Mouse (Mus musculus): ENCODE data around the gene Efna1. TPM values are rescaled to one million over a fixed set of nuclear protein-coding genes. Genes with fewer than 3 reads are reported as not detected.

Efna1 gene
- polyA plus RNA-seq, 1 experiment from 2014 or later: 33.3 TPM

GRCm38 (mm10) chr3:89277281-89278021 lies 3.5 kb downstream of the Efna1 start:
- ATAC-seq (ENCODE audit: extremely low read depth, insufficient number of reproducible peaks, low FRiP score, low TSS enrichment): no peak
- H3K27ac ChIP-seq (replicated peaks): peak overlapping the region; percentile 89
- H3K9me3 ChIP-seq: no peaks in the 10 kb centered on the region
- H3K4me1 ChIP-seq: peaks cover 49% of the 10 kb centered on the region
- peak overlapping the region; percentile 94 for H3K4me2 ChIP-seq
- H3K9ac ChIP-seq: peak overlapping the region; percentile 86
- peaks cover 35% of the 10 kb centered on the region for H3K36me3 ChIP-seq
- 23% methylated on average over 14 of the region's 14 CpGs for WGBS
- peak overlapping the region; percentile 66 for H3K4me3 ChIP-seq
- H3K27me3 ChIP-seq (replicated peaks): peaks cover 6% of the 10 kb centered on the region; the same call in 1 of the 2 replicates

- no peaks in the 10 kb centered on the region for H3K9me3 ChIP-seq
- no peak overlapping the region for H3K9ac ChIP-seq
- peaks cover 43% of the 10 kb centered on the region for H3K36me3 ChIP-seq
- H3K4me3 ChIP-seq: no peak overlapping the region
- H3K4me1 ChIP-seq: peaks cover 52% of the 10 kb centered on the region
- no peaks in the 10 kb centered on the region for H3K27me3 ChIP-seq (replicated peaks)
- no peak for ATAC-seq (ENCODE audit: extremely low read depth, insufficient number of reproducible peaks, low FRiP score, low TSS enrichment)
- 0 out of 2 replicates have a peak overlapping the region, but pooled peaks have one; percentile 94 for H3K4me2 ChIP-seq
- no peak overlapping the region for H3K27ac ChIP-seq (replicated peaks)
- WGBS: 86% methylated on average over 13 of the region's 13 CpGs
Observed at GRCm38 (mm10) chr3:89276061-89276460, 4.9 kb downstream of the Efna1 start.

- WGBS: 45% methylated on average over 6 of the region's 6 CpGs
- Histone ChIP-seq H3K4me1 (peaks cover 56% of the 10 kb centered on the region), H3K9ac (0 out of 2 replicates have a peak overlapping the region, but pooled peaks have one; percentile 30), H3K36me3 (peaks cover 52% of the 10 kb centered on the region), H3K4me2 (no peak overlapping the region), H3K9me3 (no peaks in the 10 kb centered on the region), H3K27me3 (replicated peaks) (no peaks in the 10 kb centered on the region), H3K27ac (replicated peaks) (no peak overlapping the region; the same call in 1 of the 2 replicates), H3K4me3 (no peak overlapping the region)
- no peak for ATAC-seq (ENCODE audit: extremely low read depth, insufficient number of reproducible peaks, low FRiP score, low TSS enrichment)
Observed at GRCm38 (mm10) chr3:89271760-89272159, 9.2 kb downstream of the Efna1 start.

- H3K9ac ChIP-seq: peak overlapping the region; percentile 87
- peak overlapping the region; percentile 87 for H3K27ac ChIP-seq (replicated peaks)
- H3K4me3 ChIP-seq: peak overlapping the region; percentile 71
- no peaks in the 10 kb centered on the region for H3K27me3 ChIP-seq (replicated peaks)
- H3K4me1 ChIP-seq: peaks cover 52% of the 10 kb centered on the region
- no peaks in the 10 kb centered on the region for H3K9me3 ChIP-seq
- WGBS: 63% methylated on average over 6 of the region's 6 CpGs
- no peak for ATAC-seq (ENCODE audit: extremely low read depth, insufficient number of reproducible peaks, low FRiP score, low TSS enrichment)
- H3K36me3 ChIP-seq: peaks cover 48% of the 10 kb centered on the region
- peak overlapping the region; percentile 78 for H3K4me2 ChIP-seq
Observed at GRCm38 (mm10) chr3:89270891-89271290, 10.1 kb downstream of the Efna1 start.

- peak within 1 kb of the TSS; percentile 78 for H3K4me2 ChIP-seq
- peaks cover 41% of the 10 kb centered on the region for H3K36me3 ChIP-seq
- H3K9ac ChIP-seq: peak within 1 kb of the TSS; percentile 87
- no peaks in the 10 kb centered on the region for H3K9me3 ChIP-seq
- peak; percentile 45; the same call in 1 of the 2 replicates for ATAC-seq (ENCODE audit: extremely low read depth, insufficient number of reproducible peaks, low FRiP score, low TSS enrichment)
- H3K27ac ChIP-seq (replicated peaks): peak within 1 kb of the TSS; percentile 87
- H3K27me3 ChIP-seq (replicated peaks): no peaks in the 10 kb centered on the region
- peak within 1 kb of the TSS; percentile 71 for H3K4me3 ChIP-seq
- H3K4me1 ChIP-seq: peaks cover 52% of the 10 kb centered on the region
- WGBS: 3% methylated on average over 39 of the region's 39 CpGs
Observed at GRCm38 (mm10) chr3:89270051-89270755, 10.7 kb downstream of the Efna1 start, which contains the start of gene Slc50a1. Gene Slc50a1, minus strand, starts transcription at chr3:89270570.

- H3K27me3 ChIP-seq (replicated peaks): no peaks in the 10 kb centered on the region
- no peak for ATAC-seq (ENCODE audit: extremely low read depth, insufficient number of reproducible peaks, low FRiP score, low TSS enrichment)
- no peak overlapping the region for H3K27ac ChIP-seq (replicated peaks)
- H3K36me3 ChIP-seq: peaks cover 30% of the 10 kb centered on the region
- H3K4me1 ChIP-seq: peaks cover 52% of the 10 kb centered on the region
- H3K4me3 ChIP-seq: no peak overlapping the region
- no peaks in the 10 kb centered on the region for H3K9me3 ChIP-seq
- peak overlapping the region; percentile 78 for H3K4me2 ChIP-seq
- H3K9ac ChIP-seq: peak overlapping the region; percentile 87
- WGBS: 60% methylated on average over 8 of the region's 8 CpGs
Observed at GRCm38 (mm10) chr3:89268916-89269315, 12.0 kb downstream of the Efna1 start.

GRCm38 (mm10) chr3:89266439-89266893 lies 14.5 kb downstream of the Efna1 start:
- Histone ChIP-seq H3K4me3 (peak overlapping the region; percentile 75), H3K36me3 (peaks cover 9% of the 10 kb centered on the region), H3K4me1 (peaks cover 51% of the 10 kb centered on the region), H3K9ac (peak overlapping the region; percentile 93), H3K4me2 (peak overlapping the region; percentile 88), H3K9me3 (no peaks in the 10 kb centered on the region), H3K27ac (replicated peaks) (peak overlapping the region; percentile 66), H3K27me3 (replicated peaks) (no peaks in the 10 kb centered on the region)
- WGBS: under 1% methylated on average over 20 of the region's 20 CpGs
- peak; percentile 53; the same call in 1 of the 2 replicates for ATAC-seq (ENCODE audit: extremely low read depth, insufficient number of reproducible peaks, low FRiP score, low TSS enrichment)

GRCm38 (mm10) chr3:89262417-89262816 lies 18.5 kb downstream of the Efna1 start:
- Histone ChIP-seq H3K4me3 (no peak overlapping the region), H3K9me3 (no peaks in the 10 kb centered on the region), H3K4me1 (peaks cover 18% of the 10 kb centered on the region), H3K27ac (replicated peaks) (peak overlapping the region; percentile 60), H3K4me2 (no peak overlapping the region), H3K9ac (no peak overlapping the region), H3K27me3 (replicated peaks) (0 out of 2 replicates have a peak, but pooled peaks cover 9% of the 10 kb centered on the region), H3K36me3 (peaks cover under 1% of the 10 kb centered on the region; the same call in 1 of the 2 replicates)
- no peak for ATAC-seq (ENCODE audit: extremely low read depth, insufficient number of reproducible peaks, low FRiP score, low TSS enrichment)
- WGBS: 49% methylated on average over 10 of the region's 10 CpGs

GRCm38 (mm10) chr3:89260211-89260610 lies 20.7 kb downstream of the Efna1 start:
- Histone ChIP-seq H3K9me3 (no peaks in the 10 kb centered on the region), H3K9ac (no peak overlapping the region), H3K4me2 (no peak overlapping the region), H3K27me3 (replicated peaks) (0 out of 2 replicates have a peak, but pooled peaks cover 9% of the 10 kb centered on the region), H3K36me3 (no peaks in the 10 kb centered on the region), H3K27ac (replicated peaks) (no peak overlapping the region), H3K4me3 (no peak overlapping the region), H3K4me1 (peaks cover 7% of the 10 kb centered on the region; the same call in 1 of the 2 replicates)
- 71% methylated on average over 3 of the region's 3 CpGs for WGBS
- ATAC-seq (ENCODE audit: extremely low read depth, insufficient number of reproducible peaks, low FRiP score, low TSS enrichment): no peak

GRCm38 (mm10) chr3:89259076-89259475 lies 21.9 kb downstream of the Efna1 start, which contains the start of gene Dpm3:
Gene Dpm3, plus strand, starts transcription at chr3:89259358.
- H3K4me1 ChIP-seq: peaks cover 7% of the 10 kb centered on the region; the same call in 1 of the 2 replicates
- H3K9me3 ChIP-seq: no peaks in the 10 kb centered on the region
- H3K9ac ChIP-seq: no peak within 1 kb of the TSS
- H3K4me2 ChIP-seq: no peak within 1 kb of the TSS
- H3K27ac ChIP-seq (replicated peaks): no peak within 1 kb of the TSS
- WGBS: 61% methylated on average over 7 of the region's 7 CpGs
- H3K27me3 ChIP-seq (replicated peaks): 0 out of 2 replicates have a peak, but pooled peaks cover 9% of the 10 kb centered on the region
- ATAC-seq (ENCODE audit: extremely low read depth, insufficient number of reproducible peaks, low FRiP score, low TSS enrichment): no peak
- no peaks in the 10 kb centered on the region for H3K36me3 ChIP-seq
- no peak within 1 kb of the TSS for H3K4me3 ChIP-seq

- H3K4me1 ChIP-seq: peaks cover 12% of the 10 kb centered on the region
- 0 out of 2 replicates have a peak, but pooled peaks cover 9% of the 10 kb centered on the region for H3K27me3 ChIP-seq (replicated peaks)
- no peaks in the 10 kb centered on the region for H3K36me3 ChIP-seq
- H3K4me2 ChIP-seq: no peak overlapping the region
- no peak overlapping the region for H3K4me3 ChIP-seq
- 50% methylated on average over 5 of the region's 5 CpGs for WGBS
- no peaks in the 10 kb centered on the region for H3K9me3 ChIP-seq
- 0 out of 2 replicates have a peak overlapping the region, but pooled peaks have one; percentile 13 for H3K27ac ChIP-seq (replicated peaks)
- no peak overlapping the region for H3K9ac ChIP-seq
- ATAC-seq (ENCODE audit: extremely low read depth, insufficient number of reproducible peaks, low FRiP score, low TSS enrichment): no peak
Observed at GRCm38 (mm10) chr3:89256177-89256576, 24.8 kb downstream of the Efna1 start.

All from heart, embryonic 13.5 days (tissue).